Mouse (Mus musculus) monocyte, adult 2 months (primary cell): Measurements from ENCODE around the gene Gtf2f1.
"Not testable (repeated sequence)": the region's sequence is repeated elsewhere in the genome, so short reads cannot be mapped to it uniquely, and the experiment has no call there.

Experiments
- DNase-seq, 2 experiments: peaks; one replicate each; pipeline ENCODE4 v3.0.0; 2022; ENCODE audit warnings: low spot score in 2 of 2, low read depth in 1 of 2

Gene Gtf2f1

DNA sequence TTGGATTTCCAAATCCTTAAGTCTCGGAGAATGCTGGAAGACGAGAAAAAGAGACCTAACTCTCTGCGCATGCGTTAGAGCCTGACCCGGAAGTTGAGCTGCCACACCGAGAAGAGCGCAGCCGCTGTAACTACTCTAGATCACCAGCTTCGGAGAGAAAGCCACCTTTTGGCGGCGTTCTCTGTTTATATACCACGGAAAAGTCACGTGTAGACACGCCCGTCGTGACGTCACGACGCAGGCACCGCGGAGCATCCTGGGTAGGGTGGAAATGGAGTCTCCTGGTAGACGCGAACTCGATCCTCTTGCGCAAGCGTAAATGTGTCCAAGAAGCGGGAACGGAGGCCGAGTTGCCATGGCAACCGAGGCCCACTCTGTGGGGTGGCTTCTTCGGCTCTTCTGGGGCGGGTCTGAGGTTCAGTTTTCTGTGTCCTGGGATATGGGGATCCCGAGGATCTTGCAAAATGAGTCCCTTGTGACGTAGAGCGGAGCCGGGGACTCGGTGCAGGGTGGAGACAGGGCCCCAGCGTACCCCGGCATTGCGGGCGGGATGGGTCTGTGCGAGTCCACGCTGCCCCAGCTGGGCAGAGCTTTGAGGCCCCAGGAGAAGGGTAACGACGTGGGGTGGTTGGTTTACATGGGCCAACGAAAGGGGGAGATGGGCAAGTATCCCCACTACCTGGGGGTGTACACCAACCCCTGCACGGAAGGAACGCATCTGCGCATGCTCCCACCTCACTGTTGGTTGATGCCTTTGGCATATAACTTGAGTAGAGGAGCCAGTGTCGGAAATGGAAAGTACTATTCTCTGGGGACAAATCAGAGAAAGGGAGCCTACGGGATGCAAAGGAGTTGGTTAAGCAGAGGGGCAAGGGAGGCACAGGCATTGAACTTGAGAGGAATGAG lies at the start of gene Gtf2f1, which contains the start of gene Gm17949:
Gene Gtf2f1, minus strand, starts transcription at position 53 of the 906 bp plus-strand sequence.
Gene Gm17949, plus strand, starts transcription at position 234 of the 906 bp plus-strand sequence.
- peak; percentile 85 to 89 for DNase-seq

DNA sequence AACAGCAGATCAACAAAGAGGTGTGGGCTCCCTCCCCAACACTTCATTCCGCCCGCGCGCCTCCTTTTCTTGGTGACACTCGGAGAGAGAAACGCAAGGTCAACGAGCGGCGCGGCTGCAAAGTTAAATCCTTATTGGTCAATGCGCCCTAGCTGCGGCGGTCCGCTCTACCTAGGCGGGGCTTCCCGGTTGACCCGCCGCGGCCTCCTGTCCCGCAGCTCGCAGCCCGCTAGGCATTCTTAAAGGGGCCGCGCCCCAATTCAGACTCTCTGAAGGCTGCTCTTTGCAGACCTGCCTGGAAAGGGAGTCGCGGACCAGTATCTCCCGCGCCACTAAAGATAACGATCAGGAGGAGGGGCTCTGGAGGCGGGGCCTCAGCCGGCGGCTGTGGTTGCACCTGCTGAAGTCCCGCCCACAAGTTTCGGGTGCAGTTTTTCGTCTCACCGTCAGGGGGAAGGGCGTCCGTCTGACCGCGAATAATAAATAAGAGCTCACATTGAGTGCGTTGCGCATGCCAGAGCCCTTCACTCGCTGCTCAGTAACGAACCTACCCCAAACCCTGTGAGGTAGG lies 49.2 kb upstream of the Gtf2f1 start:
- DNase-seq: peak; percentile 86 to 93

DNA sequence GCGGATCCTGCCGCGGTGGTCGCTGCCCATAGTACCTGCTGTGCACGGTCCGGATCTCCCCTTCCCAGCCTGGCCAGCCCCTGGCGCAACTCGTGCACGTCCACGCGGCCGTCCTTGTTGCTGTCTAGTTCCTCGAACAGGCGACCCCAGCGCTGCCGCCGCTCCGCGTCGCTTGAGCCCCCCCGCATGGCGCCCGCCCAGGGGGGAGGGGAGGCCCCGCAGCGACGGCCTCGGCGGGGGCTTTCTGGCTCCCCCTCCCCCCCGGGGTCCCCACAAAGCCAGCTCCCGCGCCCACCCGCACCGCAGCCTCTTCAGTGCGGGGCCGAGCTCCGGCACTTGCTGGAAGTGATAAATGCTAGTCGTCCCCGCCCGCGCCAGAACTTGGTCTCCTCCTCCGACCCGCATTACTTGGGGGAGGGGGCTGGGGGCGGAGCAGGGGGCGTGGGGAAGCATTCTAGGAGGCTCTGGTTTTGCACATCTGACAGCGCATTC lies 48.4 kb upstream of the Gtf2f1 start, which contains the start of gene Slc25a23:
Gene Slc25a23, minus strand, starts transcription at position 378 of the 492 bp plus-strand sequence.
- DNase-seq: no peak

DNA sequence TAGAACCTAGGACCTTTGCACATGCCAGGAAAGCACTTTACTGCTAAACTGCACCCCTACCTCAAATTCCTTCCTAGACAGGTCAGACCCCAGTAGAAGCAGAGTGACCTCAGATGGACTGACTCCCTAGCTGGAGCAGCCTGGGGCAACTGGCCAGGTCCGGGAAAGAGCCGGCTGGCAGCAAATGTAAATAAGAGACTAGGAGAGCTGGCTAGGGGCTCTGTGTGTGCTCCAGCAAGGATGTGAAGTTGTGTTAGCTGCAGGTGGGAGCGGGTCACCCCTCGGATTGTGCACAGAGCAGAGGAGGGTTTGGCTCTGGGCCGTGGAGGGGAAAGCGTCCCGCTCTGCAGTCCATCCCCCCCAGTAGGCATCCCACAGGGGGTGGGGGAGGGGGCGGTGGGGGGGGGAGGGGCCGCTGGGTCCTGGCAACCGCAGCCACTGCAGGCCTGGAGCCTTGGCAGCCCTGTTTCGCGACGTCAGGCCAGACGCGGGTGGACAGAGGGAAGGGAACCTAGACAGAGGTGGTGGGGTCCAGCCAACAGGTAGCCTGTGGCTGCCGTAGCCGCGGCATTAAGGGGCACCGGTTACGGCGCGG lies 47.9 kb upstream of the Gtf2f1 start, which contains the start of gene Crb3:
Gene Crb3, plus strand, starts transcription at position 215 of the 595 bp plus-strand sequence.
- no peak for DNase-seq

DNA sequence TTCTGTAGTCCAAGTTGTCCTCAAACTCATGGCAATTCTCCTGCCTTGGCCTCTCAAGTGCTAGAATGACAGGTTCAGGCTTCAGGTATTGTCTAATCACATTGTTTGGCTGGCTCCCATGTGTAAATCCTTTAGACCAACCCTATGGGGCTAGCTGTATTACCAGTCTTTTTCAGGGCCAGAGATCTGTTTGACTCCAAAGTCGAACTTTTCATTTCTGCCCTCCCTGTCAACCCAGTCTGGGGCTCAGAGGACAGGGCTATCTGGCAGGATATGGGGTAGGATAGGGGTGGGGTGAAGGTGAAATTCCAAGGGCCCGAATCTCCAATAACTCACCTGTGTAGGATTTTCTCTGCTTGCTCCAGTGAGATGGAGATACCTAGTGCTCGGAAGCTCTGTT lies 45.2 kb upstream of the Gtf2f1 start:
- DNase-seq: no peak

- DNase-seq: not testable (repeated sequence)
These were observed 40.6 kb upstream of the Gtf2f1 start for GRCm38 (mm10) chr17:57051679-57052078.

DNA sequence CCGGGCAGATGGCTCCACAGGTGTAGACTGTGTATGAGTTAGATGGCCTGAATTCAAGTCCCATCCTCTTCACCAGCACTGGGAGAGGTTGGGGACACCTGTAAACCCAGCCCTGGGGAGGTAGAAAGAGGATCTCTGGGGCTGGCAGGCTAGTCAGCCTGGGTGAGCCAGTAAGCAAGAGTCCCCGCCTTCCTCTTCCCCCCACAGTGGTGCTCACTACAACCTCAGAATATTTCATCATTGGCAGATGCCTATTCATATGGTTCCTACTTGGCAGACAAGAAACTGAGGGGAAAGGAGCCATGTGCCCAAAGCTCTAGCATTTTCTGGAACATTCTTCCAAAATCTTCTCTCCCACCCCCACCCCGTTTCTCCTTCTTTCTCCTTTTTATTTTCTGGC lies 37.7 kb upstream of the Gtf2f1 start:
- DNase-seq: no peak

GRCm38 (mm10) chr17:57047406-57047805 lies 36.3 kb upstream of the Gtf2f1 start:
- no peak for DNase-seq

GRCm38 (mm10) chr17:57041554-57041953 lies 30.5 kb upstream of the Gtf2f1 start, which contains the start of gene Slc25a41:
Gene Slc25a41 (minus strand): TSS chr17:57041654.
- no peak for DNase-seq

DNA sequence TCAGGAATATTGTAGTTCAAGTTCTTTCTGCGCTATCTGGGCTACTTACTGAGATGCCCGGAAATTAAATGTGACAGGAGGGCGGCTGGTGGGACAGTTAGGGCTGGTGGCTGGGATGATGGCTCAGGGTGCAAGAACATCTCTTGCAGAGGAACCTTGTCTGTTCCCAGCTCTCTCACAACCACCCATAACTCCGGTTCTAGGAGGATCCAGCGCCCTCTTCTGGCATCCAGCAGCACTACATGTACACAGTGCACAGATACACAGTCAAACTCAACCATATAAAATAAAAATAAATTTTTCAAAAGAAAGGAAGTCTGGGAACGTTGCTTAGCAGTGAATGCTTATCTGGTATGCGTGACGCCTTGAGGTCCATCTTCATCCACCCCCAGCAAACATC lies 27.9 kb upstream of the Gtf2f1 start:
- no peak for DNase-seq

DNA sequence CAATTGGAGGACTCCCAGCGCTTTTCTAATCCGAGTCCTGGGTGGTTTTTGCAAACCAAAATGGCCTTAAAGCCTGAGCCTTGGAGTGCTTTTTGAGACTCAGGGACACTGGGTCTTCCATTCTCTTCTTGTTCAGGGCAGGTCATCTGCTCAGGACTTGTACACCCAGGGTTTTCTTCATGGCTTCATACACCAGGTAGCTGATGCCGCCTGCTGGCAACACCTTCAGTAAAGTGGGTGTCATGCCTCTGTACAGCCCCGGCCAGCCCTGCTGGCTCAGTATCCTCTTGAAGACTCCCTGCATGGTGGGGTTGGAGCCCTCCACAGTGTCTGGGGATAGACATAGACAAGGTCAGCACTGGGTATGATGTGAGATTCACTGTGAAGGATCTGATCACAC lies 21.8 kb upstream of the Gtf2f1 start:
- no peak for DNase-seq

GRCm38 (mm10) chr17:57031661-57032420 lies 20.8 kb upstream of the Gtf2f1 start:
- peak; percentile 99 to 100 for DNase-seq

DNA sequence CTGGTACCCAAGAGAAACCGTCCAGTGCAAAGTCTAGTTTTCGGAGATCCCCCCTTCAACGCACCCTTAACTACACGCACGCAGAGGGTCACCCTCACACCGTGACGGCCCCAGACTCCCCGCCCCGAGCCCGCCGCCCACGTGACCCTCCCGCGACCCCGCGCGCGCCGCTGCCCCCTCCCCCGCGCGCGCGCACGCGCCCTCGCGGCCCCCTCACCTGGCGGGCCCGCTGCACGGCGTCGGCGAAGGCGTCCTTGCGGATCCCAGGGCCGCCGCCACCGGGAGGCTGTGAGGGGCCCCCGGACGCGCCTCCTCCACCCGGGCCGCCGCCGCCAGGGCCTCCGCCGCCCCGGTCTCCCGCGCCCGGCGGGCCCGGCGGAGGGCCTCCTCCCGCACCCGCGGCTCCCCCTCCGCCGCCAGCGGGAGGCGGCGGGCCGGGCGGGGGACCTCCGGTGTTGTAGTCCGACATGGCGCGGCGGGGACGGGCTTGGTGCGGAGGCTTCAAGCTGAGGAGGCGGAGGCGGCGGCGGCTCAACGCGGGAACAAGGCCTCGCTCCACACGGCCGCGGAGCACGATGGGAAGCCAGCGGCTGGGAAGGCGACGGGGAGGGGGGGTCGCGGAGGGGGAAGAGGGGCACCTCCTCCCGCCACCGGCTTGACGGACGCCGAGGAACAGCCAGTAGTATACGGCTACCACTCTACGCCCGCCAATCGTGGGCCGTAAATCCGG lies 20.0 kb upstream of the Gtf2f1 start, which contains the start of gene Khsrp:
Gene Khsrp, minus strand, starts transcription at position 592 of the 730 bp plus-strand sequence.
- no peak for DNase-seq

DNA sequence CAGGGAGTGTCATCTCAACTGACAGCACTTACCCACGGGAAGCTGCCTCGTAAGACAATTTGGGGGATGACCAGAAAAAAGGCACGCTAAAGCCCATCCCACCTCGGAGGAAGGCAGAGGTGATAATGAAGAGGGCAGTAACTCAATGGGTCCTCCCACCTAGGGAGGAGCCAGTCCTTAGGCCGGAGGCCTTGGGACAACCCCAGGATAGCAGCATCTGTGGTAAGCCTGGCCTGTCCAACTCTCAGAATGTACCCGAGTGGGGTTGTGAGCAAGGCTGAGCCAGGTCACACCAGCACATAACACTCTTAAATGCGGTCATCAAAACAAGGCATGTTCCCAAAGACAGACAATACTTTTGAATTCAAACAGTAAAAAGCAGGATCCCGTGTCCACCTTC lies 18.6 kb upstream of the Gtf2f1 start:
- no peak for DNase-seq

- DNase-seq: no peak
These were observed 16.4 kb upstream of the Gtf2f1 start for GRCm38 (mm10) chr17:57027471-57027870.

DNA sequence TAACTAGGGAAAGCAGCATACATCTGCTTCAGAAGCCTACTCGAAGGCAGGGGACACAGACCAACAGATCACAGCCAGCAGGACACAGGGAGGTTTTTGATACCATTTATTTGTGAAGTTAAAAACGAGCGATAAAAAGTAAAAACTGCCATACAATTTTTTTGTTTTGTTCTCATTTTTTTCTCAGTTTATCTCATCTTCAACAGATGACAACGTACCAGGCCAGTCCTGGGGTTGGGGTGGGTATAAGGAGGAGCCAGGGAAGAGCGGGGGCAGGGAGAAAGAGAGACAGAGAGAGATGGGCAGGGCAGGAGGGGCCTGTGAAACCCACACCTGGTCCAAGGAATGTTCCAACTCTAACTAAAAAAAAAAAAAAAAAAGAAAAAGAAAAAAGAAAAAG lies 9.9 kb upstream of the Gtf2f1 start:
- DNase-seq: no peak

DNA sequence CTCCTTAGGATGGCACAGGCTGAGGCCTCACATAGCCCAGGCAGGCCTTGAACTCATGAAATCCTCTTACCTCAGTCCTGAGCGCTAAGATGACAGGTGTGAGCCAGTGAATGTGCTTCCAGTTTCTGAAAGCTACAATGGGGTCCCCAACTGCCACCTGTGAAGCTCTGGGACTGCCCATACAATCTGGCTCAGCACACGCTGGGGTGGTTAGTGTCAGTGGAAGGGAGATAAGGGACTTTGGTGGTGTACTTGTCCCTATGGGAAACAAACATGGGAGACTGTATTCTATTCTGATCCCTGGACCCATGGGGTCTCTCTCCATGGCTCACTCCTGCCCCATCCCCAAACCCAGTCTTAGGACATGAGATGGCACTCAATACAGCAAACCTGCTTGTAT lies 8.6 kb upstream of the Gtf2f1 start:
- no peak for DNase-seq

- no peak for DNase-seq
These were observed 1.2 kb upstream of the Gtf2f1 start for GRCm38 (mm10) chr17:57012245-57012795.

DNA sequence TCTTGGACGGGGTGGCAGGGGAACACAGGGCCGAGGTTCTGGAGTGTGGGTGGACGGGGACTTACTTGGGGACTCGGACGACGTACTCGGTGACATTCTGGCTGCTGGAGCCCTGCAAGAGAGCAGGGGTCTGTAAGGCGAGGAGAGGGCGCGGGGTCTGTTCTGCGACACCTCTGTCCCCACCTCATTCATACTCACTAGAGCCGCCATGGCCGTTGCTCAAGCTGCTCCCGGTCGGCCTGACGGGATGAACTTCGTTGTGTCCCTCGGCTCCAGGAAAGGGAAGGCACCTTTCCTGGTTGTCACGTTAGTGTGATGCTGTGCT lies 215 bp downstream of the Gtf2f1 start:
- DNase-seq: no peak
